Mouse (Mus musculus): ENCODE measurements at regions not wholly inside any gene's neighbourhood (a gene's known extent, or its start where the extent isn't known, plus 50 kb on each side); places are given as distances from the start of the nearest gene placed in this dataset.

DNA sequence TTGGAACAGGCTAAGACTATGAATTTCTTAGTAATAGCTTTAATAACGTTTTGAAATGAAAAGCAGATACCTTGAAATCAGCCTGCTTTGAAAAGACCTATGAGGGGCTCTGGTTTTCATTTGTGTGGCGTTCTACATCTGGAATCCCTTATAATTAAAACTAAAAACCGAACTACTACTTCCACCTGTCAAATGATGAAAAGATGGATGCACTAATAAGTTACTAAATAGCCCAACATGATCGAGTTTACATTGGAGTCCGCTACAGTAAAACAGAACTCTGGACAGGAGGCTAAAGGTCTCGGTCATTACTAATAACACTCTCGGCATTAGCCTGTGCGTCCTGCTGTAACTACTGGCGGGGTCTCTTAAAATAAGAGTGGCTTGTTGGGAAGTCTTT lies 154.3 kb upstream of the Cdkn3 start:
- no peak for TF ChIP-seq CTCF (IDR thresholded peaks at IDR 0.05; ENCODE audit: low read depth, low read length)
- no peak for TF ChIP-seq TAL1 (conservative IDR thresholded peaks at IDR 0.05; ENCODE audit: low read depth, low read length)

All from G1E (cell line).